Mouse (Mus musculus) stomach, postnatal 0 days (tissue): ENCODE data around the gene Cbx6. TPM values are rescaled to one million over a fixed set of nuclear protein-coding genes. Genes with fewer than 3 reads are reported as not detected.
A peak's percentile ranks its signal among the peaks of the same experiment; 100 is the strongest.

ENCODE experiments used
- ATAC-seq: fragments of 200-750 bp; cut with Nextera tagmentation; 2 replicates; pipeline ENCODE4 v1.8.0; 2017; ENCODE audit not compliant: low FRiP score, low TSS enrichment
- DNase-seq: peaks from one replicate; pipeline ENCODE4 v3.0.0-alpha.2; 2016; ENCODE audit warnings: low spot score
- H3K27ac ChIP-seq: fragments of 300-500 bp; sonication (generic); replicated peaks from 2 replicates; pipeline ENCODE4 v1.5.1; 2014; ENCODE audit warnings: mild to moderate bottlenecking, control low read depth
- H3K27me3 ChIP-seq: fragments of 300-500 bp; sonication (generic); 2 replicates; pipeline ENCODE4 v1.6.1; 2014; ENCODE audit warnings: low read length; ENCODE audit not compliant: control insufficient read depth, insufficient read depth
- H3K36me3 ChIP-seq: fragments of 300-500 bp; sonication (generic); 2 replicates; pipeline ENCODE4 v1.6.1; 2014; ENCODE audit warnings: low read length, mixed read lengths; ENCODE audit not compliant: control insufficient read depth, insufficient read depth
- H3K4me1 ChIP-seq: fragments of 300-500 bp; sonication (generic); replicated peaks from 2 replicates; pipeline ENCODE4 v1.6.1; 2014; ENCODE audit warnings: antibody characterized with exemption; ENCODE audit not compliant: control insufficient read depth, insufficient read depth
- H3K4me2 ChIP-seq: fragments of 300-500 bp; sonication (generic); replicated peaks from 2 replicates; pipeline ENCODE4 v1.6.1; 2014; ENCODE audit warnings: low read depth, mild to moderate bottlenecking, control low read depth, moderate library complexity
- H3K4me3 ChIP-seq: fragments of 300-500 bp; sonication (generic); 2 replicates; pipeline ENCODE4 v1.5.1; 2014; ENCODE audit warnings: low read depth, low read length, control low read depth
- H3K9ac ChIP-seq: fragments of 300-500 bp; sonication (generic); 2 replicates; pipeline ENCODE4 v1.6.1; 2014; ENCODE audit warnings: mild to moderate bottlenecking, low read length, control low read depth, mixed read lengths
- H3K9me3 ChIP-seq: fragments of 300-500 bp; sonication (generic); 2 replicates; pipeline ENCODE4 v1.6.1; 2016; ENCODE audit warnings: low read length; ENCODE audit not compliant: control insufficient read depth
- CTCF ChIP-seq: IDR thresholded peaks from 2 replicates; pipeline ENCODE4 v1.5.1; 2016; ENCODE audit warnings: antibody characterized with exemption, low read depth, mild to moderate bottlenecking, moderate library complexity
- EP300 ChIP-seq: optimal IDR thresholded peaks from 2 replicates; pipeline ENCODE3; 2016; ENCODE audit warnings: antibody characterized with exemption
- WGBS: fragments of 180-500 bp; shearing (Covaris S2); extraction: QIAGEN DNeasy Blood & Tissue Kit; methylation state at CpG from one replicate; pipeline ENCODE4 v1.1.7; 2014; 5-methylcytosine and 5-hydroxymethylcytosine counted together
- polyA plus RNA-seq: library from polyadenylated mRNA; unstranded; fragments of >200 nt; fragmentation: Nextera tagmentation; extraction: Ambion mirVana; gene quantifications from 2 replicates; pipeline ENCODE4 v1.2.1, GENCODE M21; 2015

The Cbx6 gene
- polyA plus RNA-seq, 1 experiment from 2014 or later = 33.3 TPM

DNA sequence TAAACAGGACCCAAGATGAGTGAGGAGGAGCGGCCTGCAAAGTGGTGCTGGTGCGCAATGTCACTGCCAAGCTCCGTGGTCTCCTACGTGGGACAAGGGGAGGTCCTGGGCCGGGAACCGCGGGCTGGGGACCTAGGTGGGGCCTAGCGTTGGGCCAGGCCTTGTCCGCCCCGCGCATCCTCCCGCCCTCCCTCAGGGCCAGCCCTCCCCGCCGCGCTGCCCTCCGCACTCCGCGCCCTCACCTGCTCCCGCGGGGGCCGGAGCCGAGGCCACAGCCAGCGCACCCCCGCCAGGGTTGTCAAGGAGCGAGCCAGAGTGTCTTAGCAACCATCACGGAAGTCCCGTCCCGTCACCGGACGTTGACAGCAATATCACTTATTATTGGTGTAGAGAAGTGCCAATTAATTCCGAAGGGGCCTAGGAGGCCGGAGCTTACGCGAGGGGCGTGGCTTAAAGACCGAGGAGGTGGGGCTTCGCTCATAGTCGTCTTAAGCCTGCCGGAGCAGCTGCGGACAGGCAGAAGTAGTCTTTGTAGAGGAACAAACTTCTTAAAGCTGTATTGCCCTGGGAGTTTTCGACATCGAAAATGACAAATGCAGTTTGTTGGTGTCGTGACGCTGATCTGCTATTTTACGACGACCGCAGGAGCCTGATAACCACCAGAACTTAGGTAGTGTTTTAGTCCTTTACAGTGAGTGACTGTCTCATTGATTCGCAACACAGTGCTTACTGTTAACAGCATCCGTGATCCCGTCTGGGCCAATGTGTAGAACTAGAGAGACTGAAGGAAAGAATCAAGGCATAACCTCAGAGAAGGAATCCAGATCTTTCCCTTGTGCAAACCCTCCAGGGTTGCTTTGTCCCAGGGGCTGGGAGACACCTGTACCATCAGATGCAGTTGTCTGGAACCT is 60.1 kb downstream of the Cbx6 start:
- peak overlapping the region; percentile 79 for H3K4me3 ChIP-seq
- no peaks in the 10 kb centered on the region for H3K9me3 ChIP-seq
- peak overlapping the region; percentile 80 for H3K4me2 ChIP-seq
- H3K4me1 ChIP-seq = peaks cover 7% of the 10 kb centered on the region; the same call in 1 of the 2 replicates
- no peaks in the 10 kb centered on the region for H3K27me3 ChIP-seq
- ATAC-seq (peak; percentile 99), DNase-seq (peak; percentile 93)
- peak overlapping the region; percentile 85 for H3K9ac ChIP-seq
- peak overlapping the region; percentile 83 for H3K27ac ChIP-seq
- 1% methylated on average over 40 of the region's 50 CpGs for WGBS
- no peak for TF ChIP-seq CTCF
- TF ChIP-seq EP300 = no peak
- no peaks in the 10 kb centered on the region for H3K36me3 ChIP-seq

Other genes with a start within 250 kb of the Cbx6 start
- gene Dmc1, start 229.6 kb downstream of the Cbx6 start, polyA plus RNA-seq = 1.6 and 1.7 TPM in 2 replicates
- gene Fam227a, start 175.7 kb downstream of the Cbx6 start, polyA plus RNA-seq = 0.29 and 0.41 TPM in 2 replicates
- gene Cby1, start 175.5 kb downstream of the Cbx6 start, polyA plus RNA-seq = 30.2 and 31.2 TPM in 2 replicates
- gene Tomm22, start 163.8 kb downstream of the Cbx6 start, polyA plus RNA-seq = 186 and 196 TPM in 2 replicates
- 11.7 and 13.4 TPM in 2 replicates for gene Josd1, start 146.8 kb downstream of the Cbx6 start, polyA plus RNA-seq
- 13.3 and 17.1 TPM in 2 replicates for gene Gtpbp1, start 143.8 kb downstream of the Cbx6 start, polyA plus RNA-seq
- 2.2 TPM in 2 replicates for gene Sun2, start 92.2 kb downstream of the Cbx6 start, polyA plus RNA-seq
- 30.5 and 31.4 TPM in 2 replicates for gene Dnal4, start 56.8 kb downstream of the Cbx6 start, polyA plus RNA-seq
- 2.0 and 2.5 TPM in 2 replicates for gene Nptxr, start 29.9 kb downstream of the Cbx6 start, polyA plus RNA-seq
- 0.81 TPM in 1 of 2 replicates, not detected in the other for gene Npcd, start 451 bp downstream of the Cbx6 start, polyA plus RNA-seq
- gene Apobec3, start 57.0 kb upstream of the Cbx6 start, polyA plus RNA-seq = 18.2 and 18.5 TPM in 2 replicates
- gene Cbx7, start 136.4 kb upstream of the Cbx6 start, polyA plus RNA-seq = 4.8 and 5.5 TPM in 2 replicates
- gene Pdgfb, start 180.3 kb upstream of the Cbx6 start, polyA plus RNA-seq = 3.1 and 3.6 TPM in 2 replicates